ENCODE assay signal across 8 mouse cellular contexts in the genomic region with DNA sequence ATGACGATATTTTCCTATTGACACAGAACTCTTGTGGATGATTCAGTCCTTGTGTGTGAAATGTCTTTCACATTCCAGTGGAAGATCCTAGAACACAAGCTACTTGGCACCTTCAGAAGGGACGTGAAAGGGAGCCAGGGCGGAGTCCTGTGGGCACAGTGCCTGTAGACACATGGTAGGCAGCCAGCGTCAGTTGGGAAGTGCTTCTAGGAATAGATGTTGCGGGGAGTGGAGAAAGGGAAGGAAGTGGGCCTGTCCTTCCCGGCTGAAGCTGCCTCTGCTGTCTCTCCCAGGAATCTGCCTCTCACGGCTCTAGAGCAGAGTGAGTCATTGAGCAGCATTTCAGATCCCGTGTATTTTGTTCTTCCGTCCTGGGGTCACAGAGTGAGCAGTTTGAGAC.
DNase-seq lines count a peak whose midpoint lies in the region; ATAC-seq and TF ChIP-seq lines count a peak whose summit lies in the region.

No protein-coding gene starts in this region.

- H3K9ac ChIP-seq in kidney, embryonic 16.5 days (replicated peaks; ENCODE audit: low read length): no peak overlapping the region
- no peak overlapping the region for H3K9ac ChIP-seq in heart, adult 2 months (ENCODE audit: low read depth, low read length)
- no peak overlapping the region for H3K9ac ChIP-seq in liver, embryonic 11.5 days (ENCODE audit: low read depth, low read length)

- H3K27me3 ChIP-seq in kidney, embryonic 16.5 days (ENCODE audit: insufficient read depth, low read length): no peaks in the 10 kb centered on the region
- no peaks in the 10 kb centered on the region for H3K27me3 ChIP-seq in heart, adult 2 months (ENCODE audit: control insufficient read depth, insufficient read depth, low read length)
- no peaks in the 10 kb centered on the region for H3K27me3 ChIP-seq in liver, embryonic 11.5 days (replicated peaks; ENCODE audit: control insufficient read depth, insufficient read depth, low read length)

- TF ChIP-seq POLR2A in heart, adult 2 months (IDR thresholded peaks at IDR 0.05; ENCODE audit: insufficient read depth, low read depth, low read length): no peak

- no peak overlapping the region for H3K27ac ChIP-seq in kidney, embryonic 16.5 days (ENCODE audit: low read length)
- peak overlapping the region; percentile 47 for H3K27ac ChIP-seq in heart, adult 2 months
- no peak overlapping the region for H3K27ac ChIP-seq in liver, embryonic 11.5 days (ENCODE audit: low read depth, low read length)

- TF ChIP-seq CTCF in heart, adult 2 months (IDR thresholded peaks at IDR 0.05): no peak

- H3K4me2 ChIP-seq in kidney, embryonic 16.5 days (replicated peaks; ENCODE audit: low read depth, low read length): no peak overlapping the region
- no peak overlapping the region for H3K4me2 ChIP-seq in liver, embryonic 11.5 days

- peaks cover 22% of the 10 kb centered on the region for H3K4me1 ChIP-seq in kidney, embryonic 16.5 days (ENCODE audit: insufficient read depth, low read length)
- H3K4me1 ChIP-seq in heart, adult 2 months (ENCODE audit: control insufficient read depth, insufficient read depth, low read length): peaks cover 12% of the 10 kb centered on the region
- H3K4me1 ChIP-seq in liver, embryonic 11.5 days (replicated peaks; ENCODE audit: control insufficient read depth, insufficient read depth, low read length): no peaks in the 10 kb centered on the region

- no peaks in the 10 kb centered on the region for H3K9me3 ChIP-seq in kidney, embryonic 16.5 days (ENCODE audit: low read length)
- H3K9me3 ChIP-seq in liver, embryonic 11.5 days (ENCODE audit: control insufficient read depth, low read length): no peaks in the 10 kb centered on the region

- TF ChIP-seq EP300 in heart, adult 2 months (IDR thresholded peaks at IDR 0.05; ENCODE audit: insufficient read depth, low read depth, low read length): peak; percentile 77

- no peak overlapping the region for H3K4me3 ChIP-seq in kidney, embryonic 16.5 days (ENCODE audit: low read length)
- no peak overlapping the region for H3K4me3 ChIP-seq in heart, adult 2 months
- no peak overlapping the region for H3K4me3 ChIP-seq in liver, embryonic 11.5 days (ENCODE audit: low read depth, low read length)

- intact Hi-C loops in heart, adult 2 months (cut with DNase I): loop anchor here (5.0 kb wide), 2 partner anchors 124 to 151 kb away; partner anchors contain the start of genes Ccdc148 and Pkp4

- no peaks in the 10 kb centered on the region; the same call in none of the 2 replicates for H3K79me2 ChIP-seq in heart, adult 2 months (replicated peaks; ENCODE audit: control insufficient read depth, insufficient read depth, low read length)

- peak; percentile 72 for DNase-seq in kidney, adult 11 months
- peak; percentile 86 to 92 for DNase-seq in cerebellum, postnatal 14 days
- peak; percentile 78 to 86 for DNase-seq in heart, adult 2 months
- peak; percentile 40 to 73 for DNase-seq in layer of hippocampus, adult 18-20 months (ENCODE audit: low spot score in 2 of 2)
- peak; percentile 91 for DNase-seq in lung, postnatal 36 days
- DNase-seq in liver, embryonic 11.5 days (ENCODE audit: low spot score): no peak

- no peaks in the 10 kb centered on the region for H3K36me3 ChIP-seq in kidney, embryonic 16.5 days (ENCODE audit: insufficient read depth, low read length)
- H3K36me3 ChIP-seq in heart, adult 2 months (ENCODE audit: control insufficient read depth, insufficient read depth, low read length): peaks cover 7% of the 10 kb centered on the region; the same call in 1 of the 2 replicates
- no peaks in the 10 kb centered on the region for H3K36me3 ChIP-seq in liver, embryonic 11.5 days (ENCODE audit: control insufficient read depth, insufficient read depth, low read length)

- no peak for ATAC-seq in kidney, embryonic 16.5 days (ENCODE audit: low FRiP score, low TSS enrichment)
- ATAC-seq in erythroblast, adult 5-6 weeks (replicated peaks; ENCODE audit: low FRiP score, poor library complexity, severe bottlenecking): no peak
- ATAC-seq in liver, embryonic 11.5 days (replicated peaks; ENCODE audit: low FRiP score): no peak

- WGBS in kidney, embryonic 16.5 days: 51% methylated on average over 9 of the region's 9 CpGs
- WGBS in heart, adult 2 months: 3% methylated on average over 9 of the region's 9 CpGs
- 64% methylated on average over 9 of the region's 9 CpGs for WGBS in liver, embryonic 11.5 days
